Mouse (Mus musculus) lung, adult 10 weeks (tissue): ENCODE measurements around the gene Cntnap1. TPM values are rescaled to one million over a fixed set of nuclear protein-coding genes. Genes with fewer than 3 reads are reported as not detected.

Experiments used
- polyA plus RNA-seq: library from polyadenylated mRNA; stranded (reverse); fragments of 350-450 nt; fragmentation: Illumina TruSeq; extraction: RNeasy Lipid Tissue Mini Kit (QIAGEN cat#74804); gene quantifications from one replicate; pipeline ENCODE4 v1.2.3, GENCODE M21; 2014; ENCODE audit warnings: low read depth, low replicate concordance; ENCODE audit not compliant: insufficient read depth

Cntnap1 gene
- polyA plus RNA-seq, result 0.62 TPM

GRCm38 (mm10) chr11:101170354-101170810 is at the start of gene Cntnap1:
Gene Cntnap1, plus strand, starts transcription at chr11:101170523.

GRCm38 (mm10) chr11:101155728-101156371 is 14.5 kb upstream of the Cntnap1 start, which contains the start of gene Tubg2:
Gene Tubg2, plus strand, starts transcription at chr11:101155907.

GRCm38 (mm10) chr11:101170811-101171610 is 688 bp downstream of the Cntnap1 start, which contains the start of gene Plekhh3:
Gene Plekhh3, minus strand, starts transcription at chr11:101171351.

GRCm38 (mm10) chr11:101174851-101175628 is 4.7 kb downstream of the Cntnap1 start, which contains the start of gene Ccr10:
Gene Ccr10, minus strand, starts transcription at chr11:101175443.

GRCm38 (mm10) chr11:101226065-101226701 is 55.9 kb downstream of the Cntnap1 start, which contains the start of gene Ezh1:
Gene Ezh1, minus strand, starts transcription at chr11:101226463.

Other genes with a start within 250 kb of the Cntnap1 start
- 49.6 TPM for gene Stat3, start 231.0 kb upstream of the Cntnap1 start, polyA plus RNA-seq
- gene Cavin1, start 199.6 kb upstream of the Cntnap1 start, polyA plus RNA-seq, result 204 TPM
- 24.3 TPM for gene Atp6v0a1, start 161.1 kb upstream of the Cntnap1 start, polyA plus RNA-seq
- gene Naglu, start 100.5 kb upstream of the Cntnap1 start, polyA plus RNA-seq, result 10.0 TPM
- gene Hsd17b1, start 92.1 kb upstream of the Cntnap1 start, polyA plus RNA-seq, result 0.35 TPM
- 19.9 TPM for gene Coasy, start 88.0 kb upstream of the Cntnap1 start, polyA plus RNA-seq
- gene Mlx, start 83.2 kb upstream of the Cntnap1 start, polyA plus RNA-seq, result 33.0 TPM
- gene Psmc3ip, start 75.1 kb upstream of the Cntnap1 start, polyA plus RNA-seq, result 6.5 TPM
- gene Retreg3, start 50.6 kb upstream of the Cntnap1 start, polyA plus RNA-seq, result 36.3 TPM
- 16.8 TPM for gene Tubg1, start 50.6 kb upstream of the Cntnap1 start, polyA plus RNA-seq
- 1.1 TPM for gene Tubg2, start 14.6 kb upstream of the Cntnap1 start, polyA plus RNA-seq
- gene Plekhh3, start 828 bp downstream of the Cntnap1 start, polyA plus RNA-seq, result 10.0 TPM
- gene Ccr10, start 4.9 kb downstream of the Cntnap1 start, polyA plus RNA-seq, result 0.13 TPM
- 23.4 TPM for gene Ezh1, start 55.9 kb downstream of the Cntnap1 start, polyA plus RNA-seq
- gene Ramp2, start 75.5 kb downstream of the Cntnap1 start, polyA plus RNA-seq, result 682 TPM
- gene Vps25, start 83.2 kb downstream of the Cntnap1 start, polyA plus RNA-seq, result 121 TPM
- 9.4 TPM for gene Wnk4, start 90.0 kb downstream of the Cntnap1 start, polyA plus RNA-seq
- 0.25 TPM for gene Cntd1, start 108.5 kb downstream of the Cntnap1 start, polyA plus RNA-seq
- 157 TPM for gene Coa3, start 108.6 kb downstream of the Cntnap1 start, polyA plus RNA-seq
- 89.2 TPM for gene Becn1, start 131.8 kb downstream of the Cntnap1 start, polyA plus RNA-seq
- 33.8 TPM for gene Psme3, start 145.7 kb downstream of the Cntnap1 start, polyA plus RNA-seq
- gene Aoc2, start 154.5 kb downstream of the Cntnap1 start, polyA plus RNA-seq, result 0.70 TPM
- 4.7 TPM for gene Aoc3, start 160.1 kb downstream of the Cntnap1 start, polyA plus RNA-seq
- not detected for gene G6pc, start 197.0 kb downstream of the Cntnap1 start, polyA plus RNA-seq
- gene Aarsd1, start 247.1 kb downstream of the Cntnap1 start, polyA plus RNA-seq, result 26.8 TPM